Mouse (Mus musculus) MEL (cell line): ENCODE data around the gene Lct. TPM values are rescaled to one million over a fixed set of nuclear protein-coding genes. Genes with fewer than 3 reads are reported as not detected.

Source experiments
- DNase-seq: peaks from one replicate; pipeline ENCODE4 v3.0.0; 2011; ENCODE audit warnings: low read depth, low spot score
- H3K27ac ChIP-seq: 2 replicates; pipeline ENCODE4 v1.5.1; 2012; ENCODE audit warnings: low read depth, mild to moderate bottlenecking, control low read depth, low read length, moderate library complexity; ENCODE audit not compliant: control insufficient read depth
- H3K27me3 ChIP-seq, 2 experiments: fragments of 150-350 bp in 1 of 2; sonication (generic) in 1 of 2; 2 replicates each; pipeline ENCODE4 v1.6.1; 2012; ENCODE audit warnings: low read length in 2 of 2, mild to moderate bottlenecking in 2 of 2, improper control_type of control experiment in 1 of 2, moderate library complexity in 1 of 2; ENCODE audit not compliant: insufficient read depth in 2 of 2, control insufficient read depth in 1 of 2
- H3K36me3 ChIP-seq, 2 experiments: 2 replicates each; pipeline ENCODE4 v1.6.1; 2012 to 2014; ENCODE audit warnings: low read length in 2 of 2, improper control_type of control experiment in 1 of 2, inconsistent platforms in 1 of 2, mild to moderate bottlenecking in 1 of 2; ENCODE audit not compliant: insufficient read depth in 2 of 2, control insufficient read depth in 1 of 2
- H3K4me1 ChIP-seq, 2 experiments: fragments of 150-350 bp in 1 of 2; sonication (generic) in 1 of 2; 2 replicates each; pipeline ENCODE4 v1.6.1; 2012; ENCODE audit warnings: low read length in 2 of 2, improper control_type of control experiment in 1 of 2, mild to moderate bottlenecking in 1 of 2; ENCODE audit not compliant: insufficient read depth in 2 of 2, control insufficient read depth in 1 of 2
- H3K4me3 ChIP-seq, 2 experiments: fragments of 150-350 bp in 1 of 2; sonication (generic) in 1 of 2; 2 replicates each; pipeline ENCODE4 v1.5.1; 2012; ENCODE audit warnings: low read depth in 2 of 2, low read length in 2 of 2, mild to moderate bottlenecking in 2 of 2, moderate library complexity in 2 of 2, control low read depth in 1 of 2, improper control_type of control experiment in 1 of 2; ENCODE audit not compliant: control insufficient read depth in 1 of 2, insufficient read depth in 1 of 2
- H3K79me2 ChIP-seq: 2 replicates; pipeline ENCODE4 v1.6.1; 2012; ENCODE audit warnings: mild to moderate bottlenecking, low read length, moderate library complexity; ENCODE audit not compliant: control insufficient read depth, poor library complexity, insufficient read depth
- H3K9ac ChIP-seq: 2 replicates; pipeline ENCODE4 v1.6.1; 2012; ENCODE audit warnings: low read depth, mild to moderate bottlenecking, control low read depth, low read length, moderate library complexity; ENCODE audit not compliant: control insufficient read depth, poor library complexity, severe bottlenecking
- H3K9me3 ChIP-seq: fragments of 150-350 bp; sonication (generic); replicated peaks from 2 replicates; pipeline ENCODE4 v1.6.1; 2012; ENCODE audit warnings: mild to moderate bottlenecking, low read length, improper control_type of control experiment, moderate library complexity; ENCODE audit not compliant: insufficient read depth
- CTCF ChIP-seq, 3 experiments: IDR thresholded peaks in 2 of 3; conservative IDR thresholded peaks in 1 of 3; 2 replicates each; pipeline ENCODE4 v1.5.1; 2011 to 2012; ENCODE audit warnings: low read length in 3 of 3, low read depth in 2 of 3, mild to moderate bottlenecking in 2 of 3, improper control_type of control experiment in 1 of 3, inconsistent platforms in 1 of 3, mixed read lengths in 1 of 3, moderate library complexity in 1 of 3; ENCODE audit not compliant: control insufficient read depth in 1 of 3, insufficient read depth in 1 of 3, poor library complexity in 1 of 3, severe bottlenecking in 1 of 3
- E2F4 ChIP-seq: IDR thresholded peaks from 2 replicates; pipeline ENCODE4 v1.6.1; 2011; ENCODE audit warnings: low read depth, low read length, improper control_type of control experiment, borderline replicate concordance
- HCFC1 ChIP-seq: IDR thresholded peaks from 2 replicates; pipeline ENCODE4 v1.6.1; 2012; ENCODE audit warnings: low read depth, mild to moderate bottlenecking, inconsistent platforms, low read length, improper control_type of control experiment, moderate library complexity
- MAX ChIP-seq: IDR thresholded peaks from 2 replicates; pipeline ENCODE4 v1.6.1; 2011; ENCODE audit warnings: low read length, improper control_type of control experiment
- MAZ ChIP-seq: IDR thresholded peaks from 2 replicates; pipeline ENCODE4 v1.6.1; 2012; ENCODE audit warnings: low read depth, mild to moderate bottlenecking, inconsistent platforms, low read length, improper control_type of control experiment
- MXI1 ChIP-seq: IDR thresholded peaks from 2 replicates; pipeline ENCODE4 v1.6.1; 2011; ENCODE audit warnings: mild to moderate bottlenecking, low read depth, low read length, improper control_type of control experiment
- MYC ChIP-seq: IDR thresholded peaks from 2 replicates; pipeline ENCODE4 v1.6.1; 2011; ENCODE audit warnings: low read depth, mild to moderate bottlenecking, low read length, improper control_type of control experiment, moderate library complexity
- NELFE ChIP-seq: IDR thresholded peaks from 2 replicates; pipeline ENCODE4 v1.6.1; 2011; ENCODE audit warnings: low read depth, low read length, improper control_type of control experiment
- NRF1 ChIP-seq: IDR thresholded peaks from 2 replicates; pipeline ENCODE4 v1.6.1; 2014; ENCODE audit warnings: low read depth, mild to moderate bottlenecking, inconsistent platforms, low read length, improper control_type of control experiment, moderate library complexity; ENCODE audit not compliant: poor library complexity, insufficient read depth, severe bottlenecking
- POLR2A ChIP-seq, 2 experiments: IDR thresholded peaks; 2 replicates each; pipeline ENCODE4 v1.6.1; 2011 to 2012; ENCODE audit warnings: low read length in 2 of 2, mild to moderate bottlenecking in 2 of 2, control low read depth in 1 of 2, improper control_type of control experiment in 1 of 2, low read depth in 1 of 2, moderate library complexity in 1 of 2; ENCODE audit not compliant: control insufficient read depth in 1 of 2, insufficient read depth in 1 of 2, poor library complexity in 1 of 2
- POLR2AphosphoS2 ChIP-seq: IDR thresholded peaks from 2 replicates; pipeline ENCODE4 v1.6.1; 2011; ENCODE audit warnings: low read length, improper control_type of control experiment
- POLR2AphosphoS5 ChIP-seq: IDR thresholded peaks from 2 replicates; pipeline ENCODE4 v1.6.1; 2012; ENCODE audit warnings: low read depth, borderline replicate concordance, mild to moderate bottlenecking, inconsistent platforms, low read length, moderate library complexity, mixed read lengths
- RAD21 ChIP-seq: IDR thresholded peaks from 2 replicates; pipeline ENCODE4 v1.6.1; 2011; ENCODE audit warnings: mild to moderate bottlenecking, low read depth, low read length, improper control_type of control experiment
- SIN3A ChIP-seq: IDR thresholded peaks from 2 replicates; pipeline ENCODE4 v1.6.1; 2012; ENCODE audit warnings: low read length, improper control_type of control experiment, inconsistent platforms
- TBP ChIP-seq: IDR thresholded peaks from 2 replicates; pipeline ENCODE4 v1.8.0; 2011; ENCODE audit warnings: low read depth, low read length, improper control_type of control experiment
- TCF12 ChIP-seq: IDR thresholded peaks from 2 replicates; pipeline ENCODE4 v1.6.1; 2014; ENCODE audit warnings: low read depth, mild to moderate bottlenecking, inconsistent platforms, low read length, improper control_type of control experiment, moderate library complexity
- USF2 ChIP-seq, 2 experiments: IDR thresholded peaks; 2 replicates each; pipeline ENCODE4 v1.6.1; 2011 to 2012; ENCODE audit warnings: improper control_type of control experiment in 2 of 2, low read length in 2 of 2, borderline replicate concordance in 1 of 2, inconsistent platforms in 1 of 2, low read depth in 1 of 2, mild to moderate bottlenecking in 1 of 2; ENCODE audit not compliant: insufficient read depth in 1 of 2
- ZKSCAN1 ChIP-seq: IDR thresholded peaks from 2 replicates; pipeline ENCODE4 v1.6.1; 2012; ENCODE audit warnings: low read depth, mild to moderate bottlenecking, inconsistent platforms, low read length, improper control_type of control experiment, moderate library complexity
- ZNF384 ChIP-seq: IDR thresholded peaks from 2 replicates; pipeline ENCODE4 v1.6.1; 2012; ENCODE audit warnings: low read depth, mild to moderate bottlenecking, inconsistent platforms, low read length, improper control_type of control experiment
- polyA plus RNA-seq, 2 experiments: library from polyadenylated mRNA; stranded (reverse) in 1 of 2; unstranded in 1 of 2; fragments of >175 nt in 1 of 2; fragments of >200 nt in 1 of 2; gene quantifications; 2 replicates each; pipeline versions ENCODE4 v1.2.1 to v1.2.4; 2012; ENCODE audit warnings: low replicate concordance in 2 of 2, low read depth in 1 of 2; ENCODE audit not compliant: insufficient read length in 2 of 2, insufficient read depth in 1 of 2, missing spikeins in 1 of 2
- total RNA-seq: library from RNA; depleted of rRNA; stranded (reverse); fragments of 300-350 nt; gene quantifications from 2 replicates; pipeline ENCODE4 v1.2.3, GENCODE M21; 2012

Gene Lct
- total and polyA plus RNA-seq, 3 experiments = under 0.01 to 0.06 TPM; not detected in 1

DNA sequence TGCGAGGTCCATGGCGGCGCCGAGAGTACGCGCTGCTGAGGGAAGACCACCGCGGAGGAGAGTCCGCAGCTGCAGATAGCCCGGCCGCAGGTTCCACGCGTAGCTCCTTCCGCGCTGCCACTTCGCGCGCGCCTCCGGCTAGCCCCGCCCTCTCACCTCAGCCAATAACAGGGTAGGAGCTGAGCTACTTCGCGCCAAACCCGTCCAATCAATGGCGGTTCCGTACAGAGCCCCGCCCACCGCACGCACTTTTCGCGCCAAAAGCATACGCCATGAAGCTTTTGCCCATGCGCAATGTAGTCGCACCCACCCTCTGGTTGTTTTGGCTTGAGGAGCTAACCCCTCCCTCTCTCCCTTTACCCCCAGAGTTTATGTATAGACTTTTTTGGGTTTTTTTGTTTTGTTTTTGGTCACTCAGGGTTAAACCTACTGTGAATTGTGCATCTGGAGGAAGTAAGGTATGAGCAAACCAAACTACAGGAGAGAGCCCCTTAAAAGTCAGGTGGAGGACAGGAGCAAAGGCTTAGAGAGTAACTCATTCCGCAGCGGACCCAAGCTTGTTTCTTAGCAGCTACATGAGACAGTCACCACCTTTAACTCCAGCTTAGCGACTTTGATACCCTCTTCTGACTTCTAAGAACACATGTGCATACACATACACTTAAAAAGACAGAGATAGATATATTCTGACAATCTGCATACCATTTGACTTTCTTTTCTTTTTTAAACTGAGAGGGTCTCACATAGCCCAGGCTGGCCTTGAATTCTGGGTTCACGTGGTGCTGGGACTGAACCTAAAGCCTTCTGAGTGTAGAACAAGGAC, 31.6 kb upstream of the Lct start, which contains the start of gene Mcm6:
Mcm6 (minus strand) TSS at position 111 of the 823 bp plus-strand sequence.
- peak within 1 kb of the TSS; percentile 94 for H3K9ac ChIP-seq
- DNase-seq = peak; percentile 99
- H3K36me3 ChIP-seq = peaks cover 6 to 21% of the 10 kb centered on the region in 2 experiments; a peak in 3 of 4 replicates
- peaks cover 2 to 14% of the 10 kb centered on the region in 2 experiments; a peak in 3 of 4 replicates for H3K4me1 ChIP-seq
- H3K27me3 ChIP-seq = no peaks in the 10 kb centered on the region
- TF ChIP-seq MAX (peak; percentile 76), TBP (peak; percentile 68), E2F4 (peak; percentile 97), MAZ (peak; percentile 78; the same call in 1 of the 2 replicates), TCF12 (no peak), MYC (0 out of 2 replicates have a peak, but pooled peaks have one; percentile 51), SIN3A (peak; percentile 65), RAD21 (no peak), POLR2AphosphoS5 (no peak), HCFC1 (peak; percentile 51; the same call in 1 of the 2 replicates), ZKSCAN1 (no peak), NELFE (peak; percentile 51), POLR2A (IDR thresholded peaks at IDR 0.05; ENCODE audit: control insufficient read depth in 1 of 2, insufficient read depth in 1 of 2, low read depth in 1 of 2, low read length in 2 of 2, poor library complexity in 1 of 2) (peak; percentile 71 to 80), ZNF384 (peak; percentile 69), NRF1 (peak; percentile 74), POLR2AphosphoS2 (peak; percentile 79), USF2 (IDR thresholded peaks at IDR 0.05; ENCODE audit: borderline replicate concordance in 1 of 2, insufficient read depth in 1 of 2, low read depth in 1 of 2, low read length in 2 of 2) (no peak), MXI1 (peak; percentile 45), CTCF (IDR thresholded peaks at IDR 0.05 in 2 of 3, conservative IDR thresholded peaks at IDR 0.05 in 1 of 3; ENCODE audit: control insufficient read depth in 1 of 3, insufficient read depth in 1 of 3, low read depth in 2 of 3, low read length in 3 of 3, poor library complexity in 1 of 3, severe bottlenecking in 1 of 3) (no peak)
- peak within 1 kb of the TSS; percentile 95 for H3K27ac ChIP-seq
- H3K4me3 ChIP-seq = peak within 1 kb of the TSS; percentile 68 to 97
- H3K79me2 ChIP-seq = peaks cover 31% of the 10 kb centered on the region
- H3K9me3 ChIP-seq = no peaks in the 10 kb centered on the region
